Mouse (Mus musculus) hematopoietic stem cell, adult 5-6 weeks (primary cell): ENCODE results near the gene Eci1. TPM values are rescaled to one million over a fixed set of nuclear protein-coding genes. Genes with fewer than 3 reads are reported as not detected.
"Not testable (repeated sequence)": the region's sequence is repeated elsewhere in the genome, so short reads cannot be mapped to it uniquely, and the experiment has no call there.

Experiments
- ATAC-seq, 2 experiments: fragments of 125-278 bp in 1 of 2; replicated peaks in 1 of 2; 2 replicates each; pipeline ENCODE4 v1.8.0; 2016 to 2017; ENCODE audit warnings: inconsistent platforms in 2 of 2, mild to moderate bottlenecking in 2 of 2, moderate number of reproducible peaks in 2 of 2, low read depth in 1 of 2, moderate TSS enrichment in 1 of 2; ENCODE audit not compliant: low FRiP score in 2 of 2, poor library complexity in 2 of 2, severe bottlenecking in 2 of 2, insufficient read depth in 1 of 2, low TSS enrichment in 1 of 2
- total RNA-seq: library from RNA; stranded (forward); fragments of 172-1452, 232-1000 nt; gene quantifications from 2 replicates; pipeline ENCODE4 v1.2.3, GENCODE M21; 2017

Eci1 gene
- total RNA-seq, 1 experiment from 2014 or later: 21.2 TPM

GRCm38 (mm10) chr17:24425905-24426304 is 536 bp upstream of the Eci1 start:
- ATAC-seq: no peak

- ATAC-seq: no peak
These were observed 723 bp downstream of the Eci1 start for GRCm38 (mm10) chr17:24427170-24427557.

DNA sequence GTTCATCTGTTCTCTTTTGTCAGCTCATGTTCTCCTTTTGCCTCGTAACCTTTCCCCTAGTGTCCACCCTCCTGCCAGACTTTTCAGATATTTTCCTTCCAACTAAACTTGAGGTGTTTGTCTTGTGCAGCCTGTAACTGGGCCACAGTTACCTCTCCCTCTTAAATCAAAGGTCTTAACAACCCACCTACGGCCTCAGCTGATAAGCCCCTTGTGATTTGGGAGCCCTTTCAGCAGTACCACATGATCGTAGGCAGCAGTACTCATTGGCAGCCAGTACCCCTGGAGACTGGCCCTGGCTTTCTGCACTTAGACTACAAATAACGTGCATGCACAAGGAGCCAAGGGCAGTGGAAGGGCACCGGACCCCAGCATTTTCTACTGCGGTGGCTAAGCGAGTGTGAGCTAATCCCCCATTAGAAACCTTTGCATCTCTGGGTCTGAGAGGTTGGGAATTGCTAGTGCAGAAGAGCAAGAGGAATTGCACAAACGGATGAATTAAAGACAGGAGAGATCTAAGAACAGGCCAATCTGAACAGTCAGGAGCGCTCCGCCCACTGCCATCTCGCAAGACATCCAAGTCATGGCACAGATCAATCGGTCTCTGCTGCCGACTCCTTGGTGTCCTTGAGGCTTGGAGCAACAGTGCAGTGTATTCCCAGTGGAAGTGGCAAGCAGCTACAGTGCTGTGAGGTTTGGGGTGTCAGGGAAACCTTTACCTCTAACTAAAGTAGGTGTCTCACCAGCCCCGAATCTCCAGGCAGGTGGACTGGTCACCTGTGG is 3.0 kb downstream of the Eci1 start:
- ATAC-seq: no peak

- ATAC-seq: peak; percentile 72 to 78
These were observed 10.6 kb downstream of the Eci1 start for GRCm38 (mm10) chr17:24437016-24437415.

- ATAC-seq: no peak
These were observed 13.9 kb downstream of the Eci1 start for GRCm38 (mm10) chr17:24440377-24440776.

DNA sequence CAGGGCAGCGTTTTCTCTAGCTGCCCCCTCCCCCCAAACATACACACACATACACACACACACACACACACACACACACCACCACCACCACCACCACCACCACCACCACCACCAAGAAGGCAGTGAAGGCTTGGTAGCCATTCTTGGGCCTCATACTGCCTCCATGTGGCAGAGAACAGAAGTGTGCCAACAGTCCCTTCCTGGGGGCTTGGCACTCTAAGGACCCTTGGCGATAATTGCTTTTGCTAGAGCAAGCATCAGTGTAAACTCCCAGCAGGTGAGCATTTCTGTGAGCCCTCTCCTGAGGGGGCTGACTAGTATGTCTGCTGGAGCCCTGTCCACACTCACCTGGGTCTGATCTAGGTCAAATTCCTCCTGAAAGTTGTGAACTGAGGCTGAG is 14.7 kb downstream of the Eci1 start:
- no peak for ATAC-seq

- no peak for ATAC-seq
These were observed 15.7 kb downstream of the Eci1 start for GRCm38 (mm10) chr17:24442107-24442506.

DNA sequence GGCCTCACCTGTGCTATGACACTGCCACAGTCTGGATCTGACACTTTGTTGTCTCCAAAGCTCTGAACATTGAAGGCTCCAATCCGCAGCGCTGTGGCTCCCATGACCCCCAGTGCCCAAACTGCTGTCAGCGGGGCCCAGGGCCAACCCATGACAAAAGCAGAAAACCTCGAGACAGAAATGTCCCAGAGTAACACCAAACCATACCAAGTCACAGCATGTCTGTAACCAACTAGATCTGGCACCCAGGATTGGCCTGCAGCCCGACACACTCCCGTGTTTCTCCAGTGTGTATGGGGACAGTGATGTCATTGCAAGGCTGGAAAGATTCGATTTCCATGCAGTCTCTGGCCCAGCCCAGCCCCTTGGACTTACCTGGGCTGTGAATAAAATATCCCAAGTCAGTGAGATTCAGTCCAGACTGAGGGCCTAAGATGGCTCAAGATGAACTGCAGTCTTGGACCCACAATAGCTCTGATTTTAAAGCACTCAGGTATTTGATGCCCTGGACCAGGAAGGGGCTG is 16.3 kb downstream of the Eci1 start, which contains the start of gene Dnase1l2:
Dnase1l2 (minus strand) TSS at position 474 of the 524 bp plus-strand sequence.
- no peak for ATAC-seq

DNA sequence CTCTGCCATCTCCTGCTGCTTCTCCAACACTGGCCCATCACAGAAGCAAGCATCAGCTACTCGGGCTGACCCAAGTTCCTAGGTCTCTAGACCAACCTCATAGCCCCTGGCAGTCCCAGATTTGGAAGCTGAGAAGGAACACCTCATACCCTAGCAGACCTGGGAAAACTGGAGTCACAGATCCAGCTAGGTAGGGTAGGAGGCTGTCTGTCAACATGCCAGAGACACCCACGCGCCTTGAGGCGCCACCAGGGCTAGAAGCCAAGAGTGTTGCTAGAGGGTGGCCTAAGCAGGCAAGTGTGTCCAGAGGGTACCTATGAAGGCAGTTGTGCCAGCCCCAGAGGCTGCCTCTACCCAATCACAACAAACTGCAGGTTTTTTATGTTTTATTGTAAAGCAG is 17.0 kb downstream of the Eci1 start:
- no peak for ATAC-seq

DNA sequence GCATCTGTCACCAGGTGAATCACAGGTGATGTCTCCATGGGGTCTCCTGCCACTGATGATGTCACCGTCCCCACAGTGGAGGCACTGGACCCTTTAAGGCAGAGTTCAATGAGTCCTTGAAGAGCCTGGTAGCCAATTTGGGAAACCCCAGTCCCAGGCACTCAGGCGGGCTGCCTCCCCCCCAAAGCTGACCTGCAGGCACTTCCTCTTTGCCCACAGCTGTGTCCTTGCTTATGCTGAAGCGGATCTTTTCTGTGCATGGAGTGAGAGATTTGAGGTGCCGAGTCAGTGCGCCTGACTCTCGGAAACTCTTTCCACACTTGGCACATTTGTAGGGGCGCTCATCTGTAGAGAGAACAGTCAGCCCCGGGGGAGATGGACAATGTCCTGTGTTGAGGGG is 20.1 kb downstream of the Eci1 start:
- ATAC-seq: peak; percentile 25 to 43

DNA sequence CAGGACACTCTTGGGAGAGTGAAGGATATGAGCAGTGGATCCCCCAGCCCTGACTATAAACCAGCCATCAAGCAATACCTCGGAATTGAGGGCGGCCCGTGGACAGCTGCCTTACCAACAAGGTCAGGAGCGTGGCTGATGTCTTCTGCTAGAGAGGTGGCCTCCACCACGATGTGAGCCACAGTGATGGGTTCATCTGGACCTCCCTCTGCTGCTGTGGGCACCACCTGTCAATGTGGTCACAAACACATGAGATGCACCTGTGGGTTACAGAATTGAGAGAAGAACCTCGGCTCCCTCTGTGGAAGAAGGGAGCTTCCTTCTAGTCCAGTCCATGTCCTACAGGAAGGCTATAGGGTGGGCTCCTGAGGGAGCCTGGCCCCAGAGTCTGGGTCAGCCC is 23.1 kb downstream of the Eci1 start:
- no peak for ATAC-seq

DNA sequence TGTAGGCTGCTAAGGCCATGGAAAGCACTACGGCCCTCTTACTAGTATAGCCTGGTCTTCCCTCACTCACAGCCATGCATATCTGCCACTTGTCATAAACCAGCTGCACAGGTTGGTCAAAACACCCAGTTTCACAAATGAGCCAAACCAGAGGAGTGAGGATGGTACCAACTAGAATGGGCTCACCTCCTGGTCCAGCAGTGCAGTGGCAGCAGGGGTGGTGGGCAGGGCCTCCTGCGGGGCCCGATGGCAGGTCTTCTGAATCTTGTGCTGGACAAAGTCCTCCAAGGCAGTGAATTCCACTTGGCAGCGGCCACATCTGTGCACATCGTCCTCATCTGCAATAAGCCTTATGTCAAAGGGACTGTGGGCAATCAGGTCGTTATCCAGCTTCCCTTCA is 24.8 kb downstream of the Eci1 start:
- ATAC-seq: no peak

DNA sequence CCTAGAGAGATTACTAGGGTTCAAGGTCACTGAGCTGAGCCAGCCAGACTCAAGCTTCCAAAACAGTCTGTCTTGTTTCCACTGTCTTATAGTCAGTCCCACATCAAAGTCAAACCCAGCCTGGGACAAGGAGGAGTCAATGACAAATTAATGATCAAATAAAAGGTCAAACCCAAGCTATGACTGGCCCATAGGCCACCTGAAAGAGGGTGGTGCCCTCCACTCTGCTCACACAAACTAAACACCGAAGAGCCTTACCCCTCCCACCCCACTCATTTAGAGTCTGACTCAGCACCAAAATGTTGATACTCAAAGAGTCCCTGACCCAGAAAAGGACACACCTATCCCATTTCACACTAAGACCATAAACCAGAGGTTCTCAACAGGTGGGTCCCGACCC is 26.9 kb downstream of the Eci1 start:
- no peak for ATAC-seq

DNA sequence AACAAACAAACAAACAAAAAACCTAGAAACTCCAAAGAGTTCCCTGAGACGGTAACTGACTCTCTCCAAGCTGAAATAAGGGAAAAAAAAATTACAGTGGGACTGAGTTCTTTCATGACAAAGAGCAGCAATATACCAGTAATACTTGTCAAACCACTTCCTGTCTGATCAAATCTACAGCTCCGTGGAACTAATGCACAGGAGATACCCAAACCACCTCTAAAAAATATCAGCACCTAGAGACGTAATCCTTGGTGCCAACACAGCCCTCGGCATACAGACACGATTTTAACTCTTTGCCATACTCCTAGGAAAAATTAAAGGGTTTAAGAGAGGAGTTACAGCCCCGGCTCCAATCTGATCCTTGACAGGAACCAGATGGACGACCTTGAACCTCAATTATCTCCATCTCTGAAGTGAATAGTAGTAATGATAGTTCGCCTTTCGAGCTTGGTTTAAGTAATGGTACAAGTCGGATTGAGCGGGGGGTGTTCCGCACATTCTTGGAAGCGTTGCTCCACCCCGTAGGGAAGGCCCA is 27.8 kb downstream of the Eci1 start:
- ATAC-seq: peak; percentile 1; a peak in 1 of 4 replicates

GRCm38 (mm10) chr17:24454756-24455522 is 28.5 kb downstream of the Eci1 start:
- peak; percentile 92 to 95 for ATAC-seq

DNA sequence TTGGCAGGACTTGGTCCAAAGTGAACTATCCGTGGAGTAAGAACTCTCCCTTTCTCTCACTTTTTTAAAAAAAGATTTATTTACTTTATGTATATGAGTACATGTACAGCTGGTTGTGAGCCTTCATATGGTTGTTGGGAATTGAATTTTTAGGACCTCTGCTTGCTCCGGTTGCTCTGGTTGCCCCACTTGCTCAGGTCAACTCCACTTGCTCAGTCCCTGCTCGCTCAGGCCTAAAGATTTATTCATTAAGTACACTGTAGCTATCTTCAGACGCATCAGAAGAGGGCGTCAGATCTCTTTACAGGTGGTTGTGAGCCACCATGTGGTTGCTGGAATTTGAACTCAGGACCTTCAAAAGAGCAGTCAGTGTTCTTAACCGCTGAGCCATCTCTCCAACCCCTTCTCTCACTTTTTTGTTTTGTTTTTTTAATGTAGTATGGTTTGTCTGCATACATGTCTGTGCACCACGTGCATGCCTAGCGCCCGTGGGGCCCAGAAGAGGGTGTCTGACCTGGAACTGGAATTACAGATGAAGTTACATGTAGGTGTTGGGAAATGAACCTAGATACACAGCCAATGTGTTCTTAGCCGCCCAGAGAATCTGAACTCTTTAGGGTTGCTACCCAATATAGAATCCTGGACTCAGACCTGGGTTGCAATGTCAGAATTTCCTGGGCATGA is 29.2 kb downstream of the Eci1 start:
- not testable (repeated sequence) for ATAC-seq

- ATAC-seq: peak; percentile 46 to 58; a peak in 1 of 4 replicates
These were observed 35.1 kb downstream of the Eci1 start for GRCm38 (mm10) chr17:24461580-24461979.

DNA sequence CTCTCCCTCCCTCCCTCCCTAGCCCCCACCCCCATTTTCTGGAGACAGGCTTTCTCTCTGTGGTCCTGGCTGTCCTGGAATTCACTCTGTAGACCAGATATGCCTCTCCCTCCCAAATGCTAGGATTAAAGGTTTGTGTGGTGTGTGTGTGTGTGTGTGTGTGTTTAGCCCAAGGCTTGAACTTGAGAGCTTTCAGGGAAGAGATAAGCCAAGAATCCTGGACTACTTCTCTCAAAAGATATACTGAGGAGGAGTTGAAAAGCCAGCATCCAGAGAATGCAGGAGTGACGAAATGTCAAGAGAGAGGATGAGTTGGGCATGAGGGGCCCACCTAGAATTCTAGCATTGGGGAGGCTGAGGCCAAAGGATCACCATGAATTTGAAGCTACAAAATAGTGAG is 36.5 kb downstream of the Eci1 start:
- no peak for ATAC-seq
